Mouse (Mus musculus) CH12F3 (cell line): ENCODE results near the gene Vmn1r172.
"Not testable (repeated sequence)": the region's sequence is repeated elsewhere in the genome, so short reads cannot be mapped to it uniquely, and the experiment has no call there.

Experiments
- in situ Hi-C: fragments of 300-500 bp; cut with MboI; formaldehyde crosslinking; loops from 2 replicates; pipeline ENCODE4 v1.14.3; 2020; ENCODE audit warnings: low sequenced_read_pairs

Vmn1r172 gene

DNA sequence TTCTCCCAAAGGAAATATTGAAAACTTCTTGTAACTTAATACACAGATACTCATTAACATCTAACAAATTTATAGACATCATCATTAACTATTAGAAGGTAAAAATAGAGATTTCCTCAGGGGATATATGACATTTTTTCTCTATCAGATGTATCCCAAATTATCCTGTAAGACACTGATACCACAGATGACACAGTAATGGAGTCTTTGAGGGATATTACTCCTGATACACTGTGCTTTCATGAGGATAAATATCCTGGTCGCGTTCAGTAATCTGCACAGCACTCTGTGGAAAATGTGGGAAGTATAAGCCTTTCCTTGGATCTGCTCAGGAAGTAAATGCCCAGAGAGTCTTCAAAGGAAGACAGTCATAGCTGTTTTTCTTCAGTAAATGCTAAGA is at the start of gene Vmn1r172:
Gene Vmn1r172 (plus strand): TSS at position 301 of the 400 bp plus-strand sequence.
- in situ Hi-C loops: no loop called here

DNA sequence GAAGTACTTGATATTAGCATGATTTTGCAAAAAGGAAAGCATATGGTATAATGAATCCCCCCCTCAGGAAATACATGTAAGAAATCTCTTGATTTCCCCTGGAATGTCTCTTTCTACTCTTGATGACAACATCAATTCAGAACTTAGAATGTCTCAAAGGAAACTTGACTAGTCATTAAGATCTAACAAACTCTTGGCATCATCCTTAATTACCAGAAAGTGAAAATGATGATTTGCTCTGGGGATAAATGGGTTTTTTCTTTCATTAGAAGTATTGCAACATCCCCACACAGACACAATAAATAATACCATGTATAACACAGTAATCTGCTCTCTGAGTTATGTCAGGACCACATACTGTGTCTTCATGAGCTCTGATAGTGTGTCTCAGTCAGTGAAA is 27.7 kb upstream of the Vmn1r172 start, which contains the start of gene Vmn1r171:
Gene Vmn1r171 (plus strand): TSS at position 301 of the 400 bp plus-strand sequence.
- in situ Hi-C loops: no loop called here

DNA sequence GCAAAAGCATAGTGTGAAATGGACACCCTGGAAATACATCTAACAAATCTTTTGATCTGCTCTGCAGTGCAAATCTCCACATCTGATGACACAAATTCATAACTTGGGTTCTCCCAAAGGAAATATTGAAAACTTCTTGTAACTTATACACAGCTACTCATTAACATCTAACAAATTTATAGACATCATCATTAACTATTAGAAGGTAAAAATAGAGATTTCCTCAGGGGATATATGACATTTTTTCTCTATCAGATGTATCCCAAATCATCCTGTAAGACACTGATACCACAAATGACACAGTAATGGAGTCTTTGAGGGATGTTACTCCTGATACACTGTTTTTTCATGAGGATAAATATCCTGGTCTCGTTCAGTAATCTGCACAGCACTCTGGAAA is 42.3 kb downstream of the Vmn1r172 start, which contains the start of gene Vmn1r173:
Gene Vmn1r173 (plus strand): TSS at position 301 of the 400 bp plus-strand sequence.
- in situ Hi-C loops: not testable (repeated sequence)
